Mouse (Mus musculus) MEL (cell line): Measurements from ENCODE around the gene Tubd1. TPM values are rescaled to one million over a fixed set of nuclear protein-coding genes. Genes with fewer than 3 reads are reported as not detected.

Experiments used
- DNase-seq: peaks from one replicate; pipeline ENCODE4 v3.0.0; 2011; ENCODE audit warnings: low read depth, low spot score
- H3K27ac ChIP-seq: 2 replicates; pipeline ENCODE4 v1.5.1; 2012; ENCODE audit warnings: low read depth, mild to moderate bottlenecking, control low read depth, low read length, moderate library complexity; ENCODE audit not compliant: control insufficient read depth
- H3K27me3 ChIP-seq, 2 experiments: fragments of 150-350 bp in 1 of 2; sonication (generic) in 1 of 2; 2 replicates each; pipeline ENCODE4 v1.6.1; 2012; ENCODE audit warnings: low read length in 2 of 2, mild to moderate bottlenecking in 2 of 2, improper control_type of control experiment in 1 of 2, moderate library complexity in 1 of 2; ENCODE audit not compliant: insufficient read depth in 2 of 2, control insufficient read depth in 1 of 2
- H3K36me3 ChIP-seq, 2 experiments: 2 replicates each; pipeline ENCODE4 v1.6.1; 2012 to 2014; ENCODE audit warnings: low read length in 2 of 2, improper control_type of control experiment in 1 of 2, inconsistent platforms in 1 of 2, mild to moderate bottlenecking in 1 of 2; ENCODE audit not compliant: insufficient read depth in 2 of 2, control insufficient read depth in 1 of 2
- H3K4me1 ChIP-seq, 2 experiments: fragments of 150-350 bp in 1 of 2; sonication (generic) in 1 of 2; 2 replicates each; pipeline ENCODE4 v1.6.1; 2012; ENCODE audit warnings: low read length in 2 of 2, improper control_type of control experiment in 1 of 2, mild to moderate bottlenecking in 1 of 2; ENCODE audit not compliant: insufficient read depth in 2 of 2, control insufficient read depth in 1 of 2
- H3K4me3 ChIP-seq, 2 experiments: fragments of 150-350 bp in 1 of 2; sonication (generic) in 1 of 2; 2 replicates each; pipeline ENCODE4 v1.5.1; 2012; ENCODE audit warnings: low read depth in 2 of 2, low read length in 2 of 2, mild to moderate bottlenecking in 2 of 2, moderate library complexity in 2 of 2, control low read depth in 1 of 2, improper control_type of control experiment in 1 of 2; ENCODE audit not compliant: control insufficient read depth in 1 of 2, insufficient read depth in 1 of 2
- H3K79me2 ChIP-seq: 2 replicates; pipeline ENCODE4 v1.6.1; 2012; ENCODE audit warnings: mild to moderate bottlenecking, low read length, moderate library complexity; ENCODE audit not compliant: control insufficient read depth, poor library complexity, insufficient read depth
- H3K9ac ChIP-seq: 2 replicates; pipeline ENCODE4 v1.6.1; 2012; ENCODE audit warnings: low read depth, mild to moderate bottlenecking, control low read depth, low read length, moderate library complexity; ENCODE audit not compliant: control insufficient read depth, poor library complexity, severe bottlenecking
- H3K9me3 ChIP-seq: fragments of 150-350 bp; sonication (generic); replicated peaks from 2 replicates; pipeline ENCODE4 v1.6.1; 2012; ENCODE audit warnings: mild to moderate bottlenecking, low read length, improper control_type of control experiment, moderate library complexity; ENCODE audit not compliant: insufficient read depth
- CHD1 ChIP-seq: IDR thresholded peaks from 2 replicates; pipeline ENCODE4 v1.6.1; 2012; ENCODE audit warnings: low read depth, mild to moderate bottlenecking, inconsistent platforms, low read length, improper control_type of control experiment
- CHD2 ChIP-seq: IDR thresholded peaks from 2 replicates; pipeline ENCODE4 v1.6.1; 2011; ENCODE audit warnings: low read length, improper control_type of control experiment
- CTCF ChIP-seq, 3 experiments: IDR thresholded peaks in 2 of 3; conservative IDR thresholded peaks in 1 of 3; 2 replicates each; pipeline ENCODE4 v1.5.1; 2011 to 2012; ENCODE audit warnings: low read length in 3 of 3, low read depth in 2 of 3, mild to moderate bottlenecking in 2 of 3, improper control_type of control experiment in 1 of 3, inconsistent platforms in 1 of 3, mixed read lengths in 1 of 3, moderate library complexity in 1 of 3; ENCODE audit not compliant: control insufficient read depth in 1 of 3, insufficient read depth in 1 of 3, poor library complexity in 1 of 3, severe bottlenecking in 1 of 3
- KAT2A ChIP-seq: conservative IDR thresholded peaks from 2 replicates; pipeline ENCODE4 v1.6.1; 2012; ENCODE audit warnings: low read depth, low read length, improper control_type of control experiment, inconsistent platforms
- MAFK ChIP-seq: IDR thresholded peaks from 2 replicates; pipeline ENCODE4 v1.6.1; 2011; ENCODE audit warnings: low read depth, mild to moderate bottlenecking, low read length, improper control_type of control experiment, borderline replicate concordance
- MEF2A ChIP-seq: IDR thresholded peaks from 2 replicates; pipeline ENCODE4 v1.6.1; 2014; ENCODE audit warnings: low read depth, mild to moderate bottlenecking, inconsistent platforms, low read length, improper control_type of control experiment; ENCODE audit not compliant: poor library complexity, insufficient replicate concordance, severe bottlenecking; ENCODE audit errors: extremely low read depth
- MYB ChIP-seq: IDR thresholded peaks from 2 replicates; pipeline ENCODE4 v1.6.1; 2011; ENCODE audit warnings: mild to moderate bottlenecking, low read depth, low read length, improper control_type of control experiment
- NRF1 ChIP-seq: IDR thresholded peaks from 2 replicates; pipeline ENCODE4 v1.6.1; 2014; ENCODE audit warnings: low read depth, mild to moderate bottlenecking, inconsistent platforms, low read length, improper control_type of control experiment, moderate library complexity; ENCODE audit not compliant: poor library complexity, insufficient read depth, severe bottlenecking
- POLR2A ChIP-seq, 2 experiments: IDR thresholded peaks; 2 replicates each; pipeline ENCODE4 v1.6.1; 2011 to 2012; ENCODE audit warnings: low read length in 2 of 2, mild to moderate bottlenecking in 2 of 2, control low read depth in 1 of 2, improper control_type of control experiment in 1 of 2, low read depth in 1 of 2, moderate library complexity in 1 of 2; ENCODE audit not compliant: control insufficient read depth in 1 of 2, insufficient read depth in 1 of 2, poor library complexity in 1 of 2
- POLR2AphosphoS2 ChIP-seq: IDR thresholded peaks from 2 replicates; pipeline ENCODE4 v1.6.1; 2011; ENCODE audit warnings: low read length, improper control_type of control experiment
- POLR2AphosphoS5 ChIP-seq: IDR thresholded peaks from 2 replicates; pipeline ENCODE4 v1.6.1; 2012; ENCODE audit warnings: low read depth, borderline replicate concordance, mild to moderate bottlenecking, inconsistent platforms, low read length, moderate library complexity, mixed read lengths
- RAD21 ChIP-seq: IDR thresholded peaks from 2 replicates; pipeline ENCODE4 v1.6.1; 2011; ENCODE audit warnings: mild to moderate bottlenecking, low read depth, low read length, improper control_type of control experiment
- RCOR1 ChIP-seq: IDR thresholded peaks from 2 replicates; pipeline ENCODE4 v1.6.1; 2012; ENCODE audit warnings: low read depth, mild to moderate bottlenecking, inconsistent platforms, low read length, improper control_type of control experiment
- SIN3A ChIP-seq: IDR thresholded peaks from 2 replicates; pipeline ENCODE4 v1.6.1; 2012; ENCODE audit warnings: low read length, improper control_type of control experiment, inconsistent platforms
- TAL1 ChIP-seq: IDR thresholded peaks from 2 replicates; pipeline ENCODE4 v1.6.1; 2012; ENCODE audit warnings: mild to moderate bottlenecking, inconsistent platforms, low read length, moderate library complexity, mixed read lengths
- TBP ChIP-seq: IDR thresholded peaks from 2 replicates; pipeline ENCODE4 v1.8.0; 2011; ENCODE audit warnings: low read depth, low read length, improper control_type of control experiment
- TCF12 ChIP-seq: IDR thresholded peaks from 2 replicates; pipeline ENCODE4 v1.6.1; 2014; ENCODE audit warnings: low read depth, mild to moderate bottlenecking, inconsistent platforms, low read length, improper control_type of control experiment, moderate library complexity
- UBTF ChIP-seq: IDR thresholded peaks from 2 replicates; pipeline ENCODE4 v1.6.1; 2012; ENCODE audit warnings: low read depth, mild to moderate bottlenecking, inconsistent platforms, low read length, improper control_type of control experiment, moderate library complexity, borderline replicate concordance; ENCODE audit not compliant: insufficient read depth
- USF1 ChIP-seq: IDR thresholded peaks from 2 replicates; pipeline ENCODE4 v1.6.1; 2014; ENCODE audit warnings: low read depth, mild to moderate bottlenecking, inconsistent platforms, low read length, improper control_type of control experiment, moderate library complexity
- USF2 ChIP-seq, 2 experiments: IDR thresholded peaks; 2 replicates each; pipeline ENCODE4 v1.6.1; 2011 to 2012; ENCODE audit warnings: improper control_type of control experiment in 2 of 2, low read length in 2 of 2, borderline replicate concordance in 1 of 2, inconsistent platforms in 1 of 2, low read depth in 1 of 2, mild to moderate bottlenecking in 1 of 2; ENCODE audit not compliant: insufficient read depth in 1 of 2
- ZC3H11A ChIP-seq: IDR thresholded peaks from 2 replicates; pipeline ENCODE4 v1.6.1; 2012; ENCODE audit warnings: low read depth, mild to moderate bottlenecking, inconsistent platforms, low read length, improper control_type of control experiment
- ZKSCAN1 ChIP-seq: IDR thresholded peaks from 2 replicates; pipeline ENCODE4 v1.6.1; 2012; ENCODE audit warnings: low read depth, mild to moderate bottlenecking, inconsistent platforms, low read length, improper control_type of control experiment, moderate library complexity
- ZMIZ1 ChIP-seq: IDR thresholded peaks from 2 replicates; pipeline ENCODE4 v1.6.1; 2012; ENCODE audit warnings: low read depth, mild to moderate bottlenecking, inconsistent platforms, low read length, improper control_type of control experiment, moderate library complexity
- polyA plus RNA-seq, 2 experiments: library from polyadenylated mRNA; stranded (reverse) in 1 of 2; unstranded in 1 of 2; fragments of >175 nt in 1 of 2; fragments of >200 nt in 1 of 2; gene quantifications; 2 replicates each; pipeline versions ENCODE4 v1.2.1 to v1.2.4; 2012; ENCODE audit warnings: low replicate concordance in 2 of 2, low read depth in 1 of 2; ENCODE audit not compliant: insufficient read length in 2 of 2, insufficient read depth in 1 of 2, missing spikeins in 1 of 2
- total RNA-seq: library from RNA; depleted of rRNA; stranded (reverse); fragments of 300-350 nt; gene quantifications from 2 replicates; pipeline ENCODE4 v1.2.3, GENCODE M21; 2012

Tubd1 gene
- total and polyA plus RNA-seq, 3 experiments = 14.4 to 23.4 TPM; not detected in 1

GRCm38 (mm10) chr11:86586868-86587792 lies 42.3 kb downstream of the Tubd1 start (continued):
- no peak; the same call in 1 of the 2 replicates for TF ChIP-seq ZC3H11A
- TF ChIP-seq ZKSCAN1 = no peak
- no peak for TF ChIP-seq NRF1
- TF ChIP-seq MYB = peak; percentile 61

DNA sequence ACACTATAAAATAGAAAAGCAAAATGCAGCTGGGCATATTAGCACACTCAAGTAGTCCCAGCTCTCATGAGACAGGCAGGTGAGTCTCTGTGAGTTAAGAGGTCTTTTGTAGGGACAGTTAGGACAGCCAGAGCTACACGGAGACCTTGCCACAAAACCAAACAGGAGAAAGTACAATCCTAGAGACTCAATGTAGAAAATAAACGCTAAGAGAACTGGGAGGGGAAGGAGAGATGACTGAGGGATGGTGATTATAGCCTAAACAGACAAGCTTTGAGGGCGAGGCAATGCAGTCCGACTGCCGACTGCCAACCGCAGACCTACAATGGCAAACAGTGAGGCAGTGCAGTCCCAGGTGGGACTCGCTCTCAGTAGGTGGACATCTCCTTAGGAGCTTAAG lies 43.0 kb downstream of the Tubd1 start:
- Histone ChIP-seq H3K27ac (peak overlapping the region; percentile 97), H3K4me1 (peaks cover 20 to 26% of the 10 kb centered on the region in 2 experiments), H3K27me3 (no peaks in the 10 kb centered on the region), H3K4me3 (peak overlapping the region; percentile 31 to 44), H3K9ac (peak overlapping the region; percentile 72), H3K36me3 (peaks cover 4 to 43% of the 10 kb centered on the region in 2 experiments; a peak in 3 of 4 replicates), H3K9me3 (no peaks in the 10 kb centered on the region), H3K79me2 (peaks cover 33% of the 10 kb centered on the region)
- DNase-seq = peak; percentile 84
- peak in 1 of 2 experiments; percentile 48; a peak in 1 of 4 replicates for TF ChIP-seq POLR2A (IDR thresholded peaks at IDR 0.05; ENCODE audit: control insufficient read depth in 1 of 2, insufficient read depth in 1 of 2, low read depth in 1 of 2, low read length in 2 of 2, poor library complexity in 1 of 2)
- TF ChIP-seq CTCF (IDR thresholded peaks at IDR 0.05 in 2 of 3, conservative IDR thresholded peaks at IDR 0.05 in 1 of 3; ENCODE audit: control insufficient read depth in 1 of 3, insufficient read depth in 1 of 3, low read depth in 2 of 3, low read length in 3 of 3, poor library complexity in 1 of 3, severe bottlenecking in 1 of 3) = no peak
- peak; percentile 65; the same call in 1 of the 2 replicates for TF ChIP-seq UBTF
- TF ChIP-seq TCF12 = 0 out of 2 replicates have a peak, but pooled peaks have one; percentile 38
- no peak for TF ChIP-seq POLR2AphosphoS2
- TF ChIP-seq USF2 (IDR thresholded peaks at IDR 0.05; ENCODE audit: borderline replicate concordance in 1 of 2, insufficient read depth in 1 of 2, low read depth in 1 of 2, low read length in 2 of 2) = no peak
- peak; percentile 66; the same call in 1 of the 2 replicates for TF ChIP-seq CHD1
- no peak; the same call in 1 of the 2 replicates for TF ChIP-seq SIN3A
- no peak for TF ChIP-seq RAD21
- no peak for TF ChIP-seq CHD2
- TF ChIP-seq MAFK = no peak
- TF ChIP-seq TBP = peak; percentile 84
- 0 out of 2 replicates have a peak, but pooled peaks have one; percentile 18 for TF ChIP-seq TAL1
- no peak for TF ChIP-seq ZC3H11A
- TF ChIP-seq ZMIZ1 = no peak
- no peak for TF ChIP-seq MEF2A
- TF ChIP-seq POLR2AphosphoS5 = 0 out of 2 replicates have a peak, but pooled peaks have one; percentile 32
- TF ChIP-seq RCOR1 = 0 out of 2 replicates have a peak, but pooled peaks have one; percentile 20
- no peak for TF ChIP-seq ZKSCAN1
- TF ChIP-seq KAT2A = no peak
- TF ChIP-seq USF1 = no peak
